Mouse (Mus musculus): ENCODE data around the gene Nlrp14.
"Not testable (repeated sequence)": the region's sequence is repeated elsewhere in the genome, so short reads cannot be mapped to it uniquely, and the experiment has no call there.

Nlrp14 gene

DNA sequence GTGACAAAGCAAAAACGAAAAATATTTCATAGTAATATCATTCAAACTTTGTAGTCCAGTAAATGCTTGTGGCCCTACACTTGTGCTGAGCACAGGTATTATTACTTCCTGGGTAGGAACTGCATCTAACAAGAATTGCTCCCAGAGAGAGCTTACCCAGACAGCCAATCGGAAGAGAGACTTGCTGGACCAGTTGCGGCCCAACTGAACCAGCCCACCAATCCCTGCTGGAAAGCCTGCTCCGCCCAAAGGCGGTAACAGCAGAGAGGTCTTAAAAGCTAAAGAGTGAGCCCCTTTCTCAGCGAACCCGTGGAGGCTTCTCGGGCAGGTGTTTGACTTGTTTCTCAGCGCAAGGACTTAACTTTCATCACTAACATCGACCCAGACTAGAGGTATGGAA is at the start of gene Nlrp14:
TSS of gene Nlrp14 (plus strand) at position 301 of the 400 bp plus-strand sequence.
- DNase-seq, result no peak

DNA sequence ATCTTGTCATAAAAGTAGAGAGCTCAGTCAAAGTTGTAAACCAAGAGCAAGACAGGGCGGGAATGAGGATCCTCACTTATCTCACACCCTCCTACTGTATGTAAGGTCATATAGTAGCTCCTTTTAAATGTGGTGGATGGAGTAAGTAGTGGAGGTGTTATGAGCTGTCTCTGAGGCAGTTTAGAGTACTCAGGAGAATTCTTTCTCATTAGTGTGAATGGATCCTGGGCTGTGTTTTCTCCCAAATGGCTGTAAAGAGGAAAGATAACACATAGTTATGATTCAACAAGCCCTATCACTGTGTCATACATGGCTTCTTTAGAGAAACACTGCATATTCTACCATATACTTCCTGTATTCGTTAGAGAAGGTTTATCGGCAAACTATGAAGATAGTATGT is 35.8 kb upstream of the Nlrp14 start, which contains the start of gene Olfr715:
TSS of gene Olfr715 (minus strand) at position 101 of the 400 bp plus-strand sequence.
- not testable (repeated sequence) for DNase-seq

DNA sequence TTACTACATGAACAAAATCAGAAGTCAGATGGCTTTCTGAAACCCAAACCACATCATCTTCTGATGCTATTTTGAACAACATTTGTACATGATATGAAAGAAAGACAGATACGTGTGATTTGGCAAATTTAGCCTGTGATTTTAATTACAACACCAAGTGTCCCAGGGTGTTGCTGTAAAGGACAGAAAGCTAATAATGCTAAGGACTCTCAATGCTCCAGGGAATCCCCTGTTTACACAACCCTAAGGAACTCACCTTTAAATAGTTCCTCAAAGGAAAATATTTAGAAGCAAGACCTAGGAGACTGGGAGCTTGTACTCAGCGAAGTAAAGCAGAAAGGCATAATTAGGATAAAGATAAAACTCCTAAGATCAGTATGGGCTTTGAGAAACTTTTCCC is 28.8 kb upstream of the Nlrp14 start, which contains the start of gene Olfr716:
TSS of gene Olfr716 (plus strand) at position 301 of the 400 bp plus-strand sequence.
- not testable (repeated sequence) for DNase-seq

DNA sequence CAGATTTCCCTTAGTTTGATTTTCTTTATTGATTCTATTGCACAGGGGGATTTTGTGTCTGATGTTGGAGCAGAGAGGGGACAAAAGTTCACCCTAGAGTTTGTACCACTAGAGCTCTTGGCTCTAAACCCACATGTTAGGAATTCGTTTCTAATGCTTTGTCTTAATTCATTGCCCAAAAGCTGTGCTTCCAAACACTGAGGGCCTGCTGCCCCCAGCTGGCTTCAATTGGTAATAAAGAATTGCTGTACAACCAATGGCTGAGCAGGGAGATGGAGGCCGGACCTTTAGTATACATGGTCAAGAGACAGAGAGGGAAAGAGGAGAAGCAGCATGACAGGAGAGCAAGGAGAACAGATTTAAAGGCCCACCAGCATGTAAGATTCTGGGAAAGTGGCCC is 13.6 kb downstream of the Nlrp14 start:
- DNase-seq, result no peak

DNA sequence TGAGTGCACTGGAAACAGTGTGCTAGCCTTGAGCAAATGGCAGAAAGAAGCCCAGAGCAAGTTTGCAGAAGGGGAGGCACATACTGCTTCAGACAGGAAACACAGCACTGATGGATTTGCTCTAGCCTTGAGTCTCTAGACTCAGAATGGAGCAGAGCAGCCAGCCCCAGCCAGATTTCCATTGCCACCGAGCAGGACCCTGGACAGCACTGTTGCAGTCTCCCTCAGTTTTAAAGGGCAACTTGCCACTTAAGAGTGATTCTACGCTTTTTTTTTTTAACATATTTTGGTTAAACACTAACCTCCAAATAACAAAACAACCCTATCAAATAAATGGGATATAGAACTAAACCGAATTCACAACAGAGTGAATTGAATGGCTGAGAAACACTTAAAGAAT is 35.0 kb downstream of the Nlrp14 start:
- no peak for DNase-seq

DNA sequence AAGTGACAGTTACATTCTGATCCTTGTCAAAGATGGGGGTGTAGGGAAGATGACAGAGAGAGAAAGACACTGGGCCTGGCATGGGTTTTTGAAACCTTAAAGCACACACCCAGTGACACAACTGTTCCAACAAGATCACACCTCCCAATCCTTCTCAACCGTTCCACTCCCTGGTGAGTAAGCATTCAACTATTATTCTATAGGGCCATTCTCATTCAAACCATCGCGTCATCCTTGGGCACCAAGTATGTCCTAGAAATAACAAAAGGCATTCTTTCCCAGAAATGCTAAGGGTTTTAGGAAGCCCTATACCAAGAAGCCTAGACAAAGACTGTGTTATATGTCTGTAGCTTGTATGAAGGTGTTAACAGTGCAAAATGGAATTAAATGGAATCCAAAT is 41.1 kb downstream of the Nlrp14 start:
- DNase-seq, result no peak

DNA sequence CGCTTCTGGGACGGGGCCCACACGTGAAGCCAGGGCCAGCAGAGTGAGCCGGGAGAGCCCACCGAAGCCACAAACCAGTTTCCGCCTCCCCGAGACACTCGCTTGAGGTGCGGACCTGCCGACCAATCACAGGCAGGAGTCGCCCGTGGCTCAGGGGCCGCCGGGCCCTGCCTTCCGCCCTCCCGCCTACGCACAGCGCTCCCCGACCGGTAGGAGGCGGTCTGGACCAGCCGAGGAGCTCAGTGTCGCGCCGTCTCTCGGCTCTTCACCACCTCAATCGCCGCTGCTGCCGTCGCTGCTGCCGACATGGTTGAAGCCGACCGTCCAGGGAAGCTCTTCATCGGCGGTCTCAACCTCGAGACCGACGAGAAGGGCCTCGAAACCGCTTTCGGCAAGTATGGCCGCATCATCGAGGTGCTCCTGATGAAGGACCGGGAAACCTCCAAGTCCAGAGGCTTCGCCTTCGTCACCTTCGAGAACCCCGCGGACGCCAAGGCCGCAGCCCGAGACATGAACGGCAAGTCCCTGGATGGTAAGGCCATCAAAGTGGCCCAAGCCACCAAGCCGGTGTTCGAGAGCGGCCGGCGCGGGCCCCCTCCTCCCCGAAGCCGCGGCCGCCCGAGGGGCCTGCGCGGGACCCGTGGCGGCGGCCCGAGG is 42.5 kb downstream of the Nlrp14 start, which contains the start of gene Rbmxl2:
TSS of gene Rbmxl2 (plus strand) at position 242 of the 657 bp plus-strand sequence.
- peak; percentile 4 for DNase-seq

- peak; percentile 11 for DNase-seq
Observed at GRCm38 (mm10) chr7:107210126-107210576, 43.4 kb downstream of the Nlrp14 start.

- DNase-seq, result peak; percentile 44
Observed at GRCm38 (mm10) chr7:107215723-107216122, 48.9 kb downstream of the Nlrp14 start.

DNA sequence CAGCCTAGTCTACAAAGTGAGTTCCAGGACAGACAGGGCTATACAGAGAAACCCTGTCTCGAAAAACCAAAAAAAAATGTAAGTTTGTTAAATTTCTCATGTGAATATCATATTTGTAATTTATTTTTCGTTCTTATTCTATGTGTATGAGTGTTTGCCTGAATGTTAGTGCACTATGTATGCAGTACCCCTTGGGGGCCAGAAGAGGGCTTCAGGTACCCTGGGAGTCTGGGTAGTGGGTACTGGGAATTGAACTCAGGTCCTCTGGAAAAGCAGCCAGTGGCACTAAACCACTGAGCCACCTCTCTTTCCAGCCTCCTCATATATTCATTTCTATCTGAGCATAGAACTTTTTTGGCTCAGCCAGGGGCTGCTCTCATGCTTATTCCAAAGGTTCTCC is 50.1 kb downstream of the Nlrp14 start:
- DNase-seq, result no peak

DNA sequence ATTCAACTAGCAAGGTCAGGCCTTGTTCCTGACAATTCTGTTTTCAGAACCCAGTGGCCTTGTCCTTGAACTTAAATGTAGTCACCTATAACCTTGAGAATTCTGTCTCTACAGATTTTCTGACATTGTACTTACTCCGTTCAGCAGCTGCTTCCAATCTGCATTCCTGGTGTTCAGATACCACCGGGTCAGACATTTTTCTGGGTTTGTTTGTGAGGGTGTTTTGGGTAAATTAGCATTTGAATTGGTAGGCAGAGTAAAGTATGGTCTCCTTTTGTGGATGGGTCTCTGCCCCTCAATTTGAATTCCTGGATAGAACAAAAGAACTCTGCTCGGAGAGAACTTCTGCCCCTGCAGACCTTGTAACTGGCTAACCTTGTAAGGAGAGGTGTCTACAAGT is 70.1 kb downstream of the Nlrp14 start:
- no peak for DNase-seq

- no peak for DNase-seq
Observed at GRCm38 (mm10) chr7:107237498-107237897, 70.7 kb downstream of the Nlrp14 start.

- DNase-seq, result no peak
Observed at GRCm38 (mm10) chr7:107241371-107241883, 74.6 kb downstream of the Nlrp14 start.
